18 mouse cellular contexts compared by ENCODE assay signal in the genomic region with DNA sequence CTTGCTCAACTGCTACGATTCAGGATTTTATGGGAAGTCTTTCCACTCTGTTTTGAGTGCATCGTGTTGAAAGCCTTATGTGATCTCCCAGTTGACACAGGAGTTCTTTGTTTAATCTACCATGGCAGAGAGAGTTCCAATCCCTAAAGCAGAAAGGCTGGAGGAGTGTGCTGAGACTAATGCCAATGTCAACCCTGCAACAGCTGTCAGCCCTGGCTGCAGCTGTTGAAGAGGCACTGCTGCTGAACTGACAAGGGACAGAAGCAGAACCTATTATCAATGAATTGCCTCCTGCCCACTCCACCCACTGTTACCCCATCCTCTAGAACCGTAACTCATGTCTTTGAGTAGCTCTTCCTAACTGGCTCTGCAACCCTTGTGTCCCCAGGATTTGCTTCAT.
DNase-seq lines count a peak whose midpoint lies in the region; ATAC-seq and TF ChIP-seq lines count a peak whose summit lies in the region.
"Had no signal": no experiment of that assay in that cellular context is flagged by ENCODE, and none has a peak within 500 bp of the region (broad histone marks: within the 10 kb centered on the region; RNA-seq: fewer than 3 reads in every experiment).

No protein-coding gene starts in this region.

- H3K79me2 ChIP-seq in myocyte (ENCODE audit: control insufficient read depth, insufficient read depth): no peaks in the 10 kb centered on the region

- DNase-seq in kidney, postnatal 14 days: no peak
- peak; percentile 12 for DNase-seq in lung, postnatal 10 days
- no peak for DNase-seq in lung, adult 18-20 months
- DNase-seq in heart, postnatal 10 days: peak; percentile 37 to 50
- no peak for DNase-seq in layer of hippocampus, postnatal 10 days (ENCODE audit: low spot score in 2 of 2)
- DNase-seq: adrenal gland, postnatal 14 days; cerebellum, adult 8-10 months; gastrocnemius, adult 2 months; retina, postnatal 1 day had no signal

- no peak overlapping the region for H3K9ac ChIP-seq in kidney, embryonic 14.5 days (ENCODE audit: low read depth, low read length)
- H3K9ac ChIP-seq: forebrain, embryonic 15.5 days; heart, embryonic 15.5 days; liver, embryonic 15.5 days; stomach, embryonic 15.5 days had no signal

- H3K4me3 ChIP-seq in kidney, embryonic 14.5 days (ENCODE audit: low read length): no peak overlapping the region
- H3K4me3 ChIP-seq in myocyte: no peak overlapping the region
- H3K4me3 ChIP-seq: erythroblast, embryonic 14.5 days; forebrain, embryonic 15.5 days; gastrocnemius, adult 2 months; heart, embryonic 15.5 days; liver, embryonic 15.5 days; megakaryocyte, embryonic 14.5 days; stomach, embryonic 15.5 days had no signal

- H3K27me3 ChIP-seq in kidney, embryonic 14.5 days (ENCODE audit: control insufficient read depth, insufficient read depth, low read length): no peaks in the 10 kb centered on the region
- H3K27me3 ChIP-seq in myocyte (ENCODE audit: control insufficient read depth, insufficient read depth, insufficient read length): no peaks in the 10 kb centered on the region
- H3K27me3 ChIP-seq: CH12.LX; forebrain, embryonic 15.5 days; heart, embryonic 15.5 days; liver, embryonic 15.5 days; megakaryocyte, embryonic 14.5 days; stomach, embryonic 15.5 days had no signal

- no peaks in the 10 kb centered on the region for H3K36me3 ChIP-seq in kidney, embryonic 14.5 days (ENCODE audit: control insufficient read depth, insufficient read depth, low read length)
- no peaks in the 10 kb centered on the region for H3K36me3 ChIP-seq in myocyte (ENCODE audit: control insufficient read depth, insufficient read depth)
- H3K36me3 ChIP-seq: forebrain, embryonic 15.5 days; heart, embryonic 15.5 days; liver, embryonic 15.5 days; stomach, embryonic 15.5 days had no signal

- no peak overlapping the region for H3K27ac ChIP-seq in kidney, embryonic 14.5 days (ENCODE audit: low read depth, low read length)
- H3K27ac ChIP-seq: forebrain, embryonic 15.5 days; gastrocnemius, adult 2 months; heart, embryonic 15.5 days; liver, embryonic 15.5 days; stomach, embryonic 15.5 days had no signal

- peaks cover 2% of the 10 kb centered on the region; the same call in 1 of the 2 replicates for H3K4me1 ChIP-seq in kidney, embryonic 14.5 days (ENCODE audit: control insufficient read depth, insufficient read depth, low read length)
- H3K4me1 ChIP-seq: forebrain, embryonic 15.5 days; heart, embryonic 15.5 days; liver, embryonic 15.5 days; megakaryocyte, embryonic 14.5 days; stomach, embryonic 15.5 days had no signal

- no peaks in the 10 kb centered on the region for H3K9me3 ChIP-seq in kidney, embryonic 14.5 days (ENCODE audit: control insufficient read depth, low read length)
- H3K9me3 ChIP-seq: forebrain, embryonic 15.5 days; heart, embryonic 15.5 days; liver, embryonic 15.5 days; megakaryocyte, embryonic 14.5 days; stomach, embryonic 15.5 days had no signal

- TF ChIP-seq POLR2A in myocyte (IDR thresholded peaks at IDR 0.05; ENCODE audit: insufficient read length, low read depth): no peak

- WGBS in kidney, embryonic 14.5 days: 21% methylated on average over 3 of the region's 3 CpGs

- H3K4me2 ChIP-seq in kidney, embryonic 14.5 days (replicated peaks; ENCODE audit: low read depth, low read length): no peak overlapping the region
- H3K4me2 ChIP-seq in myocyte (ENCODE audit: low read depth): no peak overlapping the region
- H3K4me2 ChIP-seq: forebrain, embryonic 15.5 days; heart, embryonic 15.5 days; liver, embryonic 15.5 days; stomach, embryonic 15.5 days had no signal

- ATAC-seq in kidney, embryonic 14.5 days (ENCODE audit: low FRiP score, low TSS enrichment): peak; percentile 94
- ATAC-seq: forebrain, embryonic 15.5 days had no signal

- no peak overlapping the region for H3ac ChIP-seq in myocyte (ENCODE audit: control insufficient read depth, insufficient read length)

- intact Hi-C loops in heart, postnatal 10 days (cut with DNase I): no loop called here

TF ChIP-seq in myocyte, 11 proteins besides CTCF, POLR2A, EP300 and RAD21:
- TF ChIP-seq MYOG (IDR thresholded peaks at IDR 0.05; ENCODE audit: control insufficient read depth in 1 of 3, insufficient read depth in 1 of 3, insufficient read length in 2 of 3, low read depth in 2 of 3) (peak in 2 of 3 experiments; percentile 69 to 80), MYOD1 (IDR thresholded peaks at IDR 0.05; ENCODE audit: control insufficient read depth in 1 of 3, insufficient read length in 2 of 3, low read depth in 2 of 3) (peak; percentile 33 to 88 (median 88)), REST (IDR thresholded peaks at IDR 0.05; ENCODE audit: insufficient read depth, insufficient read length) (no peak)

Comparison
In these comparisons a context has a peak if more than half of its experiments do, and no peak if none do; other contexts are left out.
1. DNase-seq: peak in lung, postnatal 10 days (single experiment) and heart, postnatal 10 days (2 of 2); none in kidney, postnatal 14 days (single experiment), lung, adult 18-20 months (0 of 2) and layer of hippocampus, postnatal 10 days (0 of 2).